Mouse (Mus musculus) liver, postnatal 0 days (tissue): ENCODE measurements at regions not wholly inside any gene's neighbourhood (a gene's known extent, or its start where the extent isn't known, plus 50 kb on each side); places are given as distances from the start of the nearest gene placed in this dataset.

Source experiments
- ATAC-seq: fragments of 200-750 bp; cut with Nextera tagmentation; 2 replicates; pipeline ENCODE4 v1.8.0; 2017; ENCODE audit warnings: mild to moderate bottlenecking, moderate library complexity
- DNase-seq: peaks from one replicate; pipeline ENCODE4 v3.0.0-alpha.2; 2016
- H3K27ac ChIP-seq: fragments of 300-500 bp; sonication (generic); 2 replicates; pipeline ENCODE4 v1.5.1; 2014; ENCODE audit warnings: antibody characterized with exemption, moderate library complexity, mild to moderate bottlenecking, low read depth
- H3K27me3 ChIP-seq: fragments of 300-500 bp; sonication (generic); 2 replicates; pipeline ENCODE4 v1.6.1; 2014; ENCODE audit warnings: low read length, control low read depth, mixed read lengths; ENCODE audit not compliant: insufficient read depth
- H3K36me3 ChIP-seq: fragments of 300-500 bp; sonication (generic); replicated peaks from 2 replicates; pipeline ENCODE4 v1.6.1; 2014; ENCODE audit warnings: mild to moderate bottlenecking, control low read depth, low read length, moderate library complexity, mixed read lengths; ENCODE audit not compliant: insufficient read depth
- H3K4me1 ChIP-seq: fragments of 300-500 bp; sonication (generic); 2 replicates; pipeline ENCODE4 v1.6.1; 2014; ENCODE audit warnings: antibody characterized with exemption, mild to moderate bottlenecking, control low read depth; ENCODE audit not compliant: insufficient read depth
- H3K4me2 ChIP-seq: fragments of 300-500 bp; sonication (generic); 2 replicates; pipeline ENCODE4 v1.6.1; 2014; ENCODE audit warnings: low read depth, mild to moderate bottlenecking, low read length, moderate library complexity, mixed read lengths
- H3K4me3 ChIP-seq: fragments of 300-500 bp; sonication (generic); 2 replicates; pipeline ENCODE4 v1.5.1; 2014; ENCODE audit warnings: low read depth, low read length
- H3K9ac ChIP-seq: fragments of 300-500 bp; sonication (generic); replicated peaks from 2 replicates; pipeline ENCODE4 v1.6.1; 2014; ENCODE audit warnings: mild to moderate bottlenecking, moderate library complexity
- H3K9me3 ChIP-seq: fragments of 300-500 bp; sonication (generic); 2 replicates; pipeline ENCODE4 v1.6.1; 2016; ENCODE audit warnings: mild to moderate bottlenecking, control low read depth, low read length, mixed read lengths
- CTCF ChIP-seq: sonication (generic); IDR thresholded peaks from 2 replicates; pipeline ENCODE4 v1.5.1; 2016; ENCODE audit warnings: antibody characterized with exemption, low read depth
- EP300 ChIP-seq: IDR thresholded peaks from 2 replicates; pipeline ENCODE4 v1.6.1; 2016; ENCODE audit warnings: antibody characterized with exemption, low read depth, mild to moderate bottlenecking
- WGBS: fragments of 180-500 bp; shearing (Covaris S2); extraction: QIAGEN DNeasy Blood & Tissue Kit; methylation state at CpG from one replicate; pipeline ENCODE4 v1.1.7; 2014; ENCODE audit not compliant: insufficient replicate concordance; 5-methylcytosine and 5-hydroxymethylcytosine counted together

DNA sequence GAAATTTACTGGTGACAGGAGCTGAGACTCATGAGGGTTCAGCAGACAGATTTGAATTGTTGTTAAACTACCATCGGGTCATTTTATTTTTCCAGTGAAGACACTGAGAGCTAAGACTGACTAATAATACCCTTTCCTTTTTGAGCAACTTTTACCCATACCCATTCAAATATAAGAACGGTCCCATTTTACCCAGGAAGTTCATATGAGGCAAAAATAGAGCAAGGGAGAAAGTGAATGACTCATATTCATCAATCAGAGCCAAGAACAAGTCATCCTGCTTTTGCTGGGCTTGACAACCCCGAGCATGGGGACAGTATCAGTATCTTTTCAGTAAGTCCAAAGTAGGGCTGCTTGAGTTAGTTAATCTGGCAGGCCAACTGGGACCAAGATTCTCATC is 123.3 kb downstream of the Tmem38b start:
- Histone ChIP-seq H3K4me1 (no peaks in the 10 kb centered on the region), H3K36me3 (no peaks in the 10 kb centered on the region), H3K4me2 (no peak overlapping the region), H3K27me3 (no peaks in the 10 kb centered on the region), H3K4me3 (no peak overlapping the region), H3K27ac (no peak overlapping the region), H3K9me3 (no peaks in the 10 kb centered on the region), H3K9ac (no peak overlapping the region)
- ATAC-seq (no peak), DNase-seq (no peak)
- WGBS = 73% methylated on average over 3 of the region's 3 CpGs
- TF ChIP-seq CTCF (no peak), EP300 (no peak)

- no peaks in the 10 kb centered on the region for H3K27me3 ChIP-seq
- H3K4me2 ChIP-seq = no peak overlapping the region
- H3K9me3 ChIP-seq = no peaks in the 10 kb centered on the region
- no peaks in the 10 kb centered on the region for H3K4me1 ChIP-seq
- ATAC-seq = no peak
- no peak overlapping the region for H3K9ac ChIP-seq
- H3K27ac ChIP-seq = no peak overlapping the region
- TF ChIP-seq CTCF = no peak
- TF ChIP-seq EP300 = no peak
- no peak overlapping the region for H3K4me3 ChIP-seq
- 60% methylated on average over 6 of the region's 6 CpGs for WGBS
- H3K36me3 ChIP-seq = no peaks in the 10 kb centered on the region
- no peak for DNase-seq
Measured at GRCm38 (mm10) chr4:53950496-53950895, 124.7 kb downstream of the Tmem38b start.

DNA sequence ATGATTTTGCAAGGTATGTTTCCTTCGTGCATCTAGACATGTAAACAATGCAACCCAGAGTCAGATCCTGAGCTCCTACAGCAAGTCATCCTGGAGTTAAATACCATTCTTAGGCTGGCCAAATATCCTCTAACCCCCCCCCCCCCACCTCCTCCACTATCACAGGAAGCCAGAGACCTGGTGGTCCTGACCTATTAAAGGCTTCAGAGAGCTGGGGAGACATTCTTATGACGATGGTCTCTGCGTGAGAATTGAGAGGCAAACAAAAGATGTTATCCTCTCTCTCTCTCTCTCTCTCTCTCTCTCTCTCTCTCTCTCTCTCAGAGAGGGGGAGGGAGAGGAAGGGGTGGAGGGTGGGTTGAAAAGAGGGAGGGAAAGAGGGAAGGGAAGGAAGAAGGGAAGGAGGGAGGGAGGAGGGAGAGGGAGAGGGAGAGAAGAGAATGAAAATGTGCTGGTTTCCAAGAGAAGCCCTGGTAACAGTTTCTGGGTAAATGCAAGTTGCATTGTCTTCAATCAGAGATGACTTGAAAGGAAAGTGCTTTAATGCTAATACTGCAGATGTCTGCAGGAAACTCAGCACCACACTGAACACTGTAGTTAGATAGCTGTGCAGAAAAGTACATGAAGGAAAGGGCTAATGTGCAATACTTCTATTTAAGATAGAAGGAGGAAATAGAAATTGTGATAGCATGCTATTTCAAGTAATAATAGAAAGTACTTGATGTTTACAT is 125.3 kb downstream of the Tmem38b start:
- Histone ChIP-seq H3K9me3 (no peaks in the 10 kb centered on the region), H3K9ac (no peak overlapping the region), H3K27me3 (no peaks in the 10 kb centered on the region), H3K36me3 (no peaks in the 10 kb centered on the region), H3K27ac (no peak overlapping the region), H3K4me1 (no peaks in the 10 kb centered on the region), H3K4me3 (no peak overlapping the region), H3K4me2 (no peak overlapping the region)
- DNase-seq (no peak), ATAC-seq (no peak)
- TF ChIP-seq CTCF = no peak
- no peak for TF ChIP-seq EP300
- 24% methylated on average over 3 of the region's 3 CpGs for WGBS

GRCm38 (mm10) chr4:53951734-53952109 is 125.9 kb downstream of the Tmem38b start:
- Histone ChIP-seq H3K4me2 (no peak overlapping the region), H3K4me1 (no peaks in the 10 kb centered on the region), H3K36me3 (no peaks in the 10 kb centered on the region), H3K4me3 (no peak overlapping the region), H3K27me3 (no peaks in the 10 kb centered on the region), H3K9me3 (no peaks in the 10 kb centered on the region), H3K9ac (no peak overlapping the region), H3K27ac (no peak overlapping the region)
- DNase-seq (no peak), ATAC-seq (no peak)
- TF ChIP-seq CTCF (no peak), EP300 (no peak)
- 74% methylated on average over 5 of the region's 5 CpGs for WGBS

DNA sequence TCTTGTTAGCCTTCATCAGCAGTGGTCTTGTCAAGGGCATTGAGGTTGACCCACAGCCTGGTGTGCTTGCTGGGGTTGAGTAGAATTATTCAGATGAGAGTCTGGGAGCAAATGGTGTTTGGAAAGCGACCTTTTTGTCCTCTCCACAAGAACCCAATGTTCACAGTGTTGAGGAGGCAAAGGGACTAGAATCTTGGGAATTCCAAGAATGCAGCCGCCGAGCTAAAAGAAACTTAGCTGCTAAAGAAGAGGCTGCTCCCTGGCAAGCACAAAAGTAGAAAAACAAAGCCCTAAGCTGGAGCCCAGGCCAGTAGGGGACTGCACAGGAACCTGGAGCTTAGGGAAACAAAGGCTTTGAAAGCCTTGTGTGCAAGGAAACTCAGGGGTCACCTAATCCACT is 126.4 kb downstream of the Tmem38b start:
- no peaks in the 10 kb centered on the region for H3K36me3 ChIP-seq
- H3K27me3 ChIP-seq = no peaks in the 10 kb centered on the region
- ATAC-seq (no peak), DNase-seq (no peak)
- H3K4me3 ChIP-seq = no peak overlapping the region
- TF ChIP-seq EP300 = no peak
- no peak for TF ChIP-seq CTCF
- 40% methylated on average over 3 of the region's 3 CpGs for WGBS
- no peak overlapping the region for H3K27ac ChIP-seq
- no peak overlapping the region for H3K4me2 ChIP-seq
- H3K4me1 ChIP-seq = no peaks in the 10 kb centered on the region
- H3K9ac ChIP-seq = no peak overlapping the region
- H3K9me3 ChIP-seq = no peaks in the 10 kb centered on the region

- Histone ChIP-seq H3K9me3 (no peaks in the 10 kb centered on the region), H3K4me3 (no peak overlapping the region), H3K27ac (no peak overlapping the region), H3K36me3 (no peaks in the 10 kb centered on the region), H3K9ac (no peak overlapping the region), H3K4me2 (no peak overlapping the region), H3K4me1 (no peaks in the 10 kb centered on the region), H3K27me3 (no peaks in the 10 kb centered on the region)
- WGBS = 65% methylated on average over 3 of the region's 3 CpGs
- TF ChIP-seq CTCF (no peak), EP300 (no peak)
- ATAC-seq = no peak
- no peak for DNase-seq
Measured at GRCm38 (mm10) chr4:53962458-53962857, 136.6 kb downstream of the Tmem38b start.

DNA sequence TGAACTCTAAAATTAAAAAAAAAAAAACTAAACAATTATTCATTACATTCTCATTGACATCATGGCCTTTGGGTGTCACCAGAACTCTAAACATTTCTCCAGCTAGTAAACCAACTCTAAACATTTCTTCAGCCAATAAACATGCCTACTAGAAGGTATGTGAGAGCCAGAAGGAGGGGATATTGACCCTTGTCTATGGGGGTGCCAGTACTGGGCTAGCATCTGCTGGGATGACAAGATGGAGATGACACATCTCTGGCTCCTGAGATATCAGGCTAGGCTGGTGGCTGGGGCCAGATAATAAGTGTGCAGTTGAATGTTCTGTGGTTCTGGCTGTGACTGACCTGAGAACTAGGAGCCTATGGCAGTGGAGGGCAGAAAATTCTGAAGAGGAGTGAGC is 144.6 kb downstream of the Tmem38b start:
- DNase-seq (no peak), ATAC-seq (no peak)
- no peak overlapping the region for H3K4me3 ChIP-seq
- H3K4me2 ChIP-seq = no peak overlapping the region
- H3K27me3 ChIP-seq = no peaks in the 10 kb centered on the region
- no peaks in the 10 kb centered on the region for H3K36me3 ChIP-seq
- no peak overlapping the region for H3K27ac ChIP-seq
- H3K9me3 ChIP-seq = no peaks in the 10 kb centered on the region
- no peak for TF ChIP-seq EP300
- TF ChIP-seq CTCF = no peak
- H3K9ac ChIP-seq = no peak overlapping the region
- no peaks in the 10 kb centered on the region for H3K4me1 ChIP-seq
